Mouse (Mus musculus) limb, embryonic 10.5 days (tissue): ENCODE results near the gene Bbs12. TPM values are rescaled to one million over a fixed set of nuclear protein-coding genes. Genes with fewer than 3 reads are reported as not detected.

Source experiments
- DNase-seq: peaks from one replicate; pipeline ENCODE4 v3.0.0-alpha.2; 2017; ENCODE audit warnings: low spot score
- H3K27ac ChIP-seq: fragments of 300-500 bp; sonication (generic); 2 replicates; pipeline ENCODE4 v1.5.1; 2016; ENCODE audit warnings: mild to moderate bottlenecking
- H3K27me3 ChIP-seq: fragments of 300-500 bp; sonication (generic); 2 replicates; pipeline ENCODE4 v1.6.1; 2016; ENCODE audit warnings: low read depth, mild to moderate bottlenecking; ENCODE audit not compliant: poor library complexity, severe bottlenecking
- H3K36me3 ChIP-seq: fragments of 300-500 bp; sonication (generic); 2 replicates; pipeline ENCODE4 v1.6.1; 2016; ENCODE audit warnings: mild to moderate bottlenecking, moderate library complexity
- H3K4me1 ChIP-seq: fragments of 300-500 bp; sonication (generic); 2 replicates; pipeline ENCODE4 v1.6.1; 2016
- H3K4me3 ChIP-seq: fragments of 300-500 bp; sonication (generic); 2 replicates; pipeline ENCODE4 v1.5.1; 2016; ENCODE audit warnings: mild to moderate bottlenecking, moderate library complexity
- H3K9me3 ChIP-seq: fragments of 300-500 bp; sonication (generic); replicated peaks from 2 replicates; pipeline ENCODE4 v1.6.1; 2016; ENCODE audit warnings: mild to moderate bottlenecking
- WGBS: fragments of 180-500 bp; shearing (Covaris S2); methylation state at CpG from one replicate; pipeline ENCODE4 v1.1.7; 2016; 5-methylcytosine and 5-hydroxymethylcytosine counted together
- polyA plus RNA-seq: library from polyadenylated mRNA; unstranded; fragments of >200 nt; fragmentation: Nextera tagmentation; extraction: Ambion mirVana; gene quantifications from 2 replicates; pipeline ENCODE4 v1.2.1, GENCODE M21; 2016

The Bbs12 gene
- polyA plus RNA-seq, 1 experiment from 2014 or later = 9.4 TPM

DNA sequence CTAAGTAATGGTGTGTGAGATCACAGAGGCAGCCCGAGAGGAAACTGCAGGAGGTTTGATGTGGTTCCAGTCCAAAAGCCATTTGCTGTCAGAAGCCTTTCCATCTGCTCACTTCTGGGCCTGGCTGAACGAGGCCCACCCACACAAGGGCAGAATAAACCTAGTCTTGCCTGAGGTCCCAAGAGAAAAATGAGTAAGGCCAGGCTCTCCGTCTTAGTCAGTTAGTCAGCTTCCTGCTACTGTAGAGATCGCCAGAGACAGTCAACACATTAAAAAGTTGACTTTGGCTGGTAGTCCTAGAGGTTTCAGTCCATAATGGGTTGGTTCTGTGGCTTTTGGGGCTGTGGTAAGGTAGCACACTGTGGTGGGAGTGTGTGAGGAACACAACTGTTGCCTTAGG, 58.1 kb downstream of the Bbs12 start:
- WGBS = 62% methylated on average over 4 of the region's 4 CpGs
- H3K36me3 ChIP-seq = no peaks in the 10 kb centered on the region
- H3K27ac ChIP-seq = no peak overlapping the region
- H3K9me3 ChIP-seq = no peaks in the 10 kb centered on the region
- no peak for DNase-seq
- H3K4me3 ChIP-seq = no peak overlapping the region
- no peaks in the 10 kb centered on the region for H3K27me3 ChIP-seq
- H3K4me1 ChIP-seq = peaks cover 10% of the 10 kb centered on the region

Other genes starting within 250 kb of the Bbs12 start
- gene Adad1, start 249.0 kb upstream of the Bbs12 start, polyA plus RNA-seq = 0.65 and 1.1 TPM in 2 replicates
- gene Il2, start 186.6 kb upstream of the Bbs12 start, polyA plus RNA-seq = 0.18 TPM in 1 of 2 replicates, not detected in the other
- gene Il21, start 79.9 kb upstream of the Bbs12 start, polyA plus RNA-seq = not detected in 2 replicates
- gene Cetn4, start 154 bp downstream of the Bbs12 start, polyA plus RNA-seq = 1.6 and 3.2 TPM in 2 replicates
- gene Fgf2, start 35.8 kb downstream of the Bbs12 start, polyA plus RNA-seq = 0.64 and 0.98 TPM in 2 replicates
- 52.7 and 53.3 TPM in 2 replicates for gene Spata5, start 107.3 kb downstream of the Bbs12 start, polyA plus RNA-seq
- gene Nudt6, start 107.7 kb downstream of the Bbs12 start, polyA plus RNA-seq = 3.9 and 4.7 TPM in 2 replicates